Mouse (Mus musculus) CH12.LX (cell line): ENCODE data around the gene Senp6. TPM values are rescaled to one million over a fixed set of nuclear protein-coding genes. Genes with fewer than 3 reads are reported as not detected.

Source experiments
- DNase-seq: peaks from one replicate; pipeline ENCODE4 v3.0.0-alpha.2; 2013; ENCODE audit errors: extremely low read depth
- H3K27ac ChIP-seq: 2 replicates; pipeline ENCODE4 v1.5.1; 2012; ENCODE audit warnings: low read depth, mild to moderate bottlenecking, control low read depth, moderate library complexity; ENCODE audit not compliant: insufficient read depth
- H3K27me3 ChIP-seq: replicated peaks from 2 replicates; pipeline ENCODE3; 2012; ENCODE audit warnings: inconsistent platforms
- H3K36me3 ChIP-seq, 2 experiments: replicated peaks in 1 of 2; 2 replicates each; pipeline versions ENCODE3 to v1.6.1; 2012; ENCODE audit warnings: inconsistent platforms in 1 of 2, low read length in 1 of 2, mild to moderate bottlenecking in 1 of 2, mixed read lengths in 1 of 2, moderate library complexity in 1 of 2; ENCODE audit not compliant: control insufficient read depth in 1 of 2, insufficient read depth in 1 of 2
- H3K4me1 ChIP-seq, 2 experiments: 2 replicates each; pipeline ENCODE4 v1.6.1; 2012; ENCODE audit warnings: inconsistent platforms in 1 of 2, moderate library complexity in 1 of 2; ENCODE audit not compliant: insufficient read depth in 2 of 2, control insufficient read depth in 1 of 2
- H3K4me2 ChIP-seq: 2 replicates; pipeline ENCODE4 v1.6.1; 2012; ENCODE audit warnings: low read depth, mild to moderate bottlenecking, control low read depth; ENCODE audit not compliant: poor library complexity, insufficient read depth, severe bottlenecking
- H3K4me3 ChIP-seq, 3 experiments: fragments of 150-350 bp in 1 of 3; sonication (generic) in 1 of 3; replicated peaks in 1 of 3; 2 replicates each; pipeline versions ENCODE3 to v1.5.1; 2011 to 2012; ENCODE audit warnings: low read depth in 2 of 3, low read length in 2 of 3, mild to moderate bottlenecking in 2 of 3, moderate library complexity in 2 of 3, control low read depth in 1 of 3, improper control_type of control experiment in 1 of 3, inconsistent platforms in 1 of 3, mixed read lengths in 1 of 3; ENCODE audit not compliant: poor library complexity in 1 of 3
- H3K79me2 ChIP-seq: replicated peaks from 2 replicates; pipeline ENCODE4 v1.6.1; 2012; ENCODE audit warnings: mild to moderate bottlenecking, moderate library complexity; ENCODE audit not compliant: control insufficient read depth, poor library complexity, insufficient read depth, severe bottlenecking; ENCODE audit errors: extremely low read depth
- H3K9ac ChIP-seq: 2 replicates; pipeline ENCODE4 v1.6.1; 2012; ENCODE audit warnings: low read depth, mild to moderate bottlenecking, control low read depth, moderate library complexity; ENCODE audit not compliant: insufficient read depth
- H3K9me3 ChIP-seq: replicated peaks from 2 replicates; pipeline ENCODE3; 2012; ENCODE audit warnings: low read length, inconsistent platforms, mixed read lengths
- CHD1 ChIP-seq: IDR thresholded peaks from 2 replicates; pipeline ENCODE4 v1.6.1; 2012; ENCODE audit warnings: low read depth, low read length, improper control_type of control experiment, inconsistent platforms
- E2F4 ChIP-seq: IDR thresholded peaks from 2 replicates; pipeline ENCODE4 v1.6.1; 2011; ENCODE audit warnings: low read depth, low read length, improper control_type of control experiment; ENCODE audit not compliant: insufficient replicate concordance
- EP300 ChIP-seq: IDR thresholded peaks from 2 replicates; pipeline ENCODE4 v1.6.1; 2011; ENCODE audit warnings: low read length, improper control_type of control experiment
- GABPA ChIP-seq: IDR thresholded peaks from 2 replicates; pipeline ENCODE4 v1.6.1; 2012; ENCODE audit warnings: low read depth, low read length, improper control_type of control experiment, inconsistent platforms; ENCODE audit not compliant: insufficient replicate concordance
- HCFC1 ChIP-seq: IDR thresholded peaks from 2 replicates; pipeline ENCODE4 v1.6.1; 2012; ENCODE audit warnings: low read depth, mild to moderate bottlenecking, inconsistent platforms, low read length, improper control_type of control experiment
- IRF4 ChIP-seq: IDR thresholded peaks from 2 replicates; pipeline ENCODE4 v1.6.1; 2014; ENCODE audit warnings: low read depth, mild to moderate bottlenecking, inconsistent platforms, low read length, improper control_type of control experiment
- JUN ChIP-seq: IDR thresholded peaks from 2 replicates; pipeline ENCODE4 v1.6.1; 2011; ENCODE audit warnings: low read depth, mild to moderate bottlenecking, low read length, improper control_type of control experiment, moderate library complexity; ENCODE audit not compliant: insufficient read depth
- JUND ChIP-seq: conservative IDR thresholded peaks from 2 replicates; pipeline ENCODE4 v1.6.1; 2011; ENCODE audit warnings: low read depth, low read length, improper control_type of control experiment
- KAT2A ChIP-seq: IDR thresholded peaks from 2 replicates; pipeline ENCODE4 v1.6.1; 2012; ENCODE audit warnings: low read length, improper control_type of control experiment, inconsistent platforms; ENCODE audit not compliant: insufficient replicate concordance
- MAFK ChIP-seq: IDR thresholded peaks from 2 replicates; pipeline ENCODE4 v1.6.1; 2011; ENCODE audit warnings: low read length, improper control_type of control experiment; ENCODE audit not compliant: insufficient replicate concordance
- MAX ChIP-seq: IDR thresholded peaks from 2 replicates; pipeline ENCODE4 v1.6.1; 2011; ENCODE audit warnings: low read length, improper control_type of control experiment
- MXI1 ChIP-seq: IDR thresholded peaks from 2 replicates; pipeline ENCODE4 v1.6.1; 2011; ENCODE audit warnings: mild to moderate bottlenecking, low read depth, low read length, improper control_type of control experiment
- NRF1 ChIP-seq: IDR thresholded peaks from 2 replicates; pipeline ENCODE4 v1.6.1; 2014; ENCODE audit warnings: low read depth, mild to moderate bottlenecking, inconsistent platforms, low read length, improper control_type of control experiment, moderate library complexity
- PAX5 ChIP-seq: IDR thresholded peaks from 2 replicates; pipeline ENCODE4 v1.6.1; 2012; ENCODE audit warnings: low read length, inconsistent platforms, mixed read lengths
- POLR2A ChIP-seq: IDR thresholded peaks from 2 replicates; pipeline ENCODE4 v1.6.1; 2011; ENCODE audit warnings: low read depth, mild to moderate bottlenecking, improper control_type of control experiment, low read length
- RAD21 ChIP-seq: IDR thresholded peaks from 2 replicates; pipeline ENCODE4 v1.6.1; 2011; ENCODE audit warnings: low read depth, mild to moderate bottlenecking, low read length, improper control_type of control experiment, moderate library complexity
- SIN3A ChIP-seq: IDR thresholded peaks from 2 replicates; pipeline ENCODE4 v1.6.1; 2012; ENCODE audit warnings: low read length, improper control_type of control experiment, inconsistent platforms
- SMC3 ChIP-seq: IDR thresholded peaks from 2 replicates; pipeline ENCODE4 v1.6.1; 2011; ENCODE audit warnings: low read depth, low read length, improper control_type of control experiment
- TBP ChIP-seq: conservative IDR thresholded peaks from 2 replicates; pipeline ENCODE4 v1.6.1; 2011; ENCODE audit warnings: low read depth, low read length, improper control_type of control experiment
- TCF12 ChIP-seq: IDR thresholded peaks from 2 replicates; pipeline ENCODE4 v1.6.1; 2014; ENCODE audit warnings: low read depth, mild to moderate bottlenecking, inconsistent platforms, low read length, improper control_type of control experiment
- UBTF ChIP-seq: IDR thresholded peaks from 2 replicates; pipeline ENCODE4 v1.6.1; 2012; ENCODE audit warnings: low read depth, mild to moderate bottlenecking, inconsistent platforms, low read length, improper control_type of control experiment, moderate library complexity
- USF1 ChIP-seq: IDR thresholded peaks from 2 replicates; pipeline ENCODE4 v1.6.1; 2014; ENCODE audit warnings: low read depth, mild to moderate bottlenecking, inconsistent platforms, low read length, improper control_type of control experiment
- ZKSCAN1 ChIP-seq: IDR thresholded peaks from 2 replicates; pipeline ENCODE4 v1.6.1; 2012; ENCODE audit warnings: low read depth, inconsistent platforms, low read length, improper control_type of control experiment, borderline replicate concordance
- dilution Hi-C: fragments of 300-500 bp; cut with MboI; formaldehyde crosslinking; loops from 2 replicates; pipeline ENCODE4 v1.14.3; 2020; ENCODE audit warnings: low sequenced_read_pairs; ENCODE audit not compliant: extremely low pct_unique_long_range_greater_than_20kb, extremely low pct_ligation_motif_present
- in situ Hi-C: fragments of 300-500 bp; cut with MboI; formaldehyde crosslinking; loops from 3 replicates; pipeline ENCODE4 v1.14.3; 2019; ENCODE audit warnings: low sequenced_read_pairs, low pct_ligation_motif_present, low pct_unique_long_range_greater_than_20kb, mixed read lengths
- polyA plus RNA-seq: library from polyadenylated mRNA; unstranded; fragments of >175 nt; gene quantifications from 2 replicates; pipeline ENCODE4 v1.2.1, GENCODE M21; 2012; ENCODE audit warnings: low read depth; ENCODE audit not compliant: insufficient read length
- total RNA-seq, 2 experiments: library from RNA; depleted of rRNA; stranded (reverse); fragments of 300-350 nt in 1 of 2; fragments of >200 nt in 1 of 2; gene quantifications; 2 replicates each; pipeline ENCODE4 v1.2.3; 2012 to 2014

The Senp6 gene
- total and polyA plus RNA-seq, 3 experiments = 97.5 to 167 (median 113) TPM

GRCm38 (mm10) chr9:80037262-80037996 lies 29.3 kb upstream of the Senp6 start:
- Histone ChIP-seq H3K27ac (no peak overlapping the region), H3K9me3 (peaks cover 6% of the 10 kb centered on the region), H3K4me1 (peaks cover 0 to 5% of the 10 kb centered on the region in 2 experiments; a peak in 2 of 4 replicates), H3K79me2 (no peaks in the 10 kb centered on the region), H3K4me2 (no peak overlapping the region), H3K4me3 (no peak overlapping the region), H3K9ac (no peak overlapping the region), H3K27me3 (no peaks in the 10 kb centered on the region), H3K36me3 (no peaks in the 10 kb centered on the region)
- dilution Hi-C loops (no loop called here), in situ Hi-C loops (no loop called here)
- TF ChIP-seq GABPA = no peak
- TF ChIP-seq KAT2A = no peak
- TF ChIP-seq SIN3A = no peak
- TF ChIP-seq HCFC1 = no peak
- no peak for DNase-seq

GRCm38 (mm10) chr9:80037997-80038383 lies 28.7 kb upstream of the Senp6 start:
- Histone ChIP-seq H3K36me3 (no peaks in the 10 kb centered on the region), H3K9me3 (peaks cover 4% of the 10 kb centered on the region), H3K27me3 (no peaks in the 10 kb centered on the region)
- dilution Hi-C loops = no loop called here
- DNase-seq = no peak
- TF ChIP-seq E2F4 (no peak), TBP (no peak), USF1 (no peak), SMC3 (no peak), NRF1 (no peak), MXI1 (no peak), JUN (no peak), POLR2A (no peak), TCF12 (no peak)
- TF ChIP-seq, all 38 proteins: peak for 0
- H3K79me2 ChIP-seq = no peaks in the 10 kb centered on the region
- H3K4me1 ChIP-seq = peaks cover 0 to 5% of the 10 kb centered on the region in 2 experiments; a peak in 2 of 4 replicates
- in situ Hi-C loops = no loop called here
- no peak overlapping the region for H3K27ac ChIP-seq
- no peak overlapping the region for H3K4me2 ChIP-seq
- no peak overlapping the region for H3K4me3 ChIP-seq
- no peak overlapping the region for H3K9ac ChIP-seq

- H3K9me3 ChIP-seq = peaks cover 8% of the 10 kb centered on the region
- H3K36me3 ChIP-seq = no peaks in the 10 kb centered on the region
- no peak overlapping the region for H3K4me3 ChIP-seq
- no peak overlapping the region for H3K27ac ChIP-seq
- H3K4me2 ChIP-seq = no peak overlapping the region
- peaks cover 0 to 5% of the 10 kb centered on the region in 2 experiments; a peak in 2 of 4 replicates for H3K4me1 ChIP-seq
- dilution Hi-C loops = no loop called here
- in situ Hi-C loops = no loop called here
- H3K27me3 ChIP-seq = no peaks in the 10 kb centered on the region
- DNase-seq = no peak
- H3K9ac ChIP-seq = no peak overlapping the region
- H3K79me2 ChIP-seq = no peaks in the 10 kb centered on the region
- TF ChIP-seq EP300 = no peak
- TF ChIP-seq HCFC1 = no peak
- no peak for TF ChIP-seq PAX5
- no peak for TF ChIP-seq MAX
- TF ChIP-seq RAD21 = no peak
- TF ChIP-seq POLR2A = no peak
- no peak for TF ChIP-seq UBTF
- no peak for TF ChIP-seq GABPA
- TF ChIP-seq MXI1 = no peak
- TF ChIP-seq SMC3 = no peak
- no peak for TF ChIP-seq E2F4
- TF ChIP-seq JUND = no peak
- no peak for TF ChIP-seq CHD1
- TF ChIP-seq ZKSCAN1 = no peak
- no peak for TF ChIP-seq NRF1
- no peak for TF ChIP-seq IRF4
- no peak for TF ChIP-seq MAFK
Measured at GRCm38 (mm10) chr9:80039296-80039815, 27.3 kb upstream of the Senp6 start.
